Mouse (Mus musculus): Measurements from ENCODE around the gene Ppa1.
A peak's percentile ranks its signal among the peaks of the same experiment; 100 is the strongest.

Gene Ppa1

DNA sequence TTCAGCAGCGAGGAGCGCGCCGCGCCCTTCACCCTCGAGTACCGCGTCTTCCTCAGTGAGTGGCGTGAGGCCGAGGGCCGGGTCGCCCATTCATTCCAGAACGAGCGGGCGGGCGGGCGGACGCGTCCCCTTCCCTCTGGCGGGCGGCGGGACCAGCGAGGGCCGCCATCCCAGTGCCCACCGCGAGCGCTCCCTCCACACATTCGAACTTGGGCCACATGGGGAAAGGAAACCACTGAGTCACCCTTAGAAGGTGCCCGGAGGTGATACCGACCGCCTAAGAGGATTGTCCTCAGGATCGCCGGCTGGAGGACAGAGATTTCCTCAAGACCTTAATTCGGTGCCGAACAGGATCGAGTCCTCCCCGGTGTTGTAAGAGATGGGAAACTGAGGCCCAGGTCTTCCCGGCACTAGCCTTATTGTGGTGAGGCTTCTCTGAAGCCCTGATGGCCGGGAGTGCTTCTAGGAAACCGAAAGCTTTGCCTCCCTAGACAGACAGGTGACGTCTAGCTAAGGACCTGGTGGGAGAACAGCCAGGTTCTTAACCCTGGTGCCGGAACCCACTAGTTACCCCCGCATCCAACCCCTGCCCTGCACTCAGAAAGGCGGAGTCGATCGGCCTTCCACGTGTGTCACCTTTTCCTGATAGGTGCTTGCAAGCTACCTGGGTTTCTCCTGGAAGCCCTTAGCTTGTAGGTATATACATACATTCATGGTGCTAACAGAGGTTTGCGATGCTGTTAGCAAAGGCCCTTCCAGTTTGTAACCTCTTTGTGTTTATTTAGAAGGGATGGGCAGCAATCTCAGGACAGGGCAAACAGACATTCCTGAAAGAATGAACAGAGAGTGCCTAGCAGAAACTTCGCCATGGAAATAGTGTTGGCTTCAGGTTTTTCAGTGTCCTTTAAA is 639 bp downstream of the Ppa1 start:
- peak in 1 of 2 experiments; percentile 31 for DNase-seq

DNA sequence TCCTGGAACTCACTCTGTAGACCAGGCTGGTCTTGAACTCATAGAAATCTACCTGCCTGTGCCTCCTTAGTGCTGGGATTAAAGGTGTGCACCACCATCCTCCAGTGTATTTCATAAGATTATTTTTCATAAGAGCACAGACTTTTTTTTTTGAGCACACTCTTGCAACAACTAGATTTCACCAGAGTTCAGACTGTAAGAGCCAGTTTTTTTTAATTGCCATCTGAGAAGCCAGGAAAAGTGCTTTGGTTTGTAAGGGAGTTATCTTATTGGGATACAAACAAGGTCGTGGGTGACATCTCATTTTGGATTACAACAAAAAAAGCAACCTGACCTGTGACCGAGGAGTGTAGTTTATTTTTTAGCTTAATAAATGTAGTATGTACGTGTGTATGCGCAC is 5.8 kb downstream of the Ppa1 start:
- DNase-seq, result no peak

DNA sequence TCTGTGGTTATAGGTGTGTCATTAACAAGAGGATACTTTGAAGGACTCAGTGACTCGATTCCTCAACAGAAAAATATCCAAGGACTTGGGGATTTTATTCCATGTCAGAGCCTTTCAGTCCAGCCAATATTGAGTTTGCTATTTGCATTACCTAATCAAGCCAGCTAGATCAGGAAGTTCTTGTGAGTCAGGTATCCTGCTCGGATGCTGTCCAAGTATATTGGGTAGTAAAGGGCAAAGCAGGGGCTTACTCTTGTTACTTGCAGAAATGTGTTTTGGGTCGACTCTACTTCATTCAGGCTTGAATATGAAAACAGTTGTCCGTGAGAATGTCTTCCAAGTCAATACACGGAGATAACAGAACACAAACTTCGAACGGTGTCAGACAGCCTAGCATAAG is 6.3 kb downstream of the Ppa1 start:
- DNase-seq, result no peak

DNA sequence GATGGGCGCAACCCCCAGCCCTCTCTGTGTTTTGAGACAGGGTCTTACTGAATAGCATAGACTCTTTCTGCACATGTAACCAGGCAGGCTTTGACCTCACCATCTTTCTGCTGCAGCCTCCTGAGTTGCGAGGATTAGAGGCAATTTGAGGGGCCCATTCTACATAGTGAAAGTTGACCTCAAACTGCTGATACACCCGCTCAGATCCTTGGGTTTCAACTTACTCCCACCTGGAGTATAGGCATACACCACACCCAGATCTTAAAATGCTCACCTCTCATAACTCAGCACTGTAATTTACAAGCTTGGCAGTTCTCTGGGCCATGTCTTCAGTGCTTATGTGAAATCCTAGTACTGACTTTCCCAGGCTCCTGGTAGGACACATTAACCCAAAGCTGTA is 6.8 kb downstream of the Ppa1 start:
- DNase-seq, result no peak

DNA sequence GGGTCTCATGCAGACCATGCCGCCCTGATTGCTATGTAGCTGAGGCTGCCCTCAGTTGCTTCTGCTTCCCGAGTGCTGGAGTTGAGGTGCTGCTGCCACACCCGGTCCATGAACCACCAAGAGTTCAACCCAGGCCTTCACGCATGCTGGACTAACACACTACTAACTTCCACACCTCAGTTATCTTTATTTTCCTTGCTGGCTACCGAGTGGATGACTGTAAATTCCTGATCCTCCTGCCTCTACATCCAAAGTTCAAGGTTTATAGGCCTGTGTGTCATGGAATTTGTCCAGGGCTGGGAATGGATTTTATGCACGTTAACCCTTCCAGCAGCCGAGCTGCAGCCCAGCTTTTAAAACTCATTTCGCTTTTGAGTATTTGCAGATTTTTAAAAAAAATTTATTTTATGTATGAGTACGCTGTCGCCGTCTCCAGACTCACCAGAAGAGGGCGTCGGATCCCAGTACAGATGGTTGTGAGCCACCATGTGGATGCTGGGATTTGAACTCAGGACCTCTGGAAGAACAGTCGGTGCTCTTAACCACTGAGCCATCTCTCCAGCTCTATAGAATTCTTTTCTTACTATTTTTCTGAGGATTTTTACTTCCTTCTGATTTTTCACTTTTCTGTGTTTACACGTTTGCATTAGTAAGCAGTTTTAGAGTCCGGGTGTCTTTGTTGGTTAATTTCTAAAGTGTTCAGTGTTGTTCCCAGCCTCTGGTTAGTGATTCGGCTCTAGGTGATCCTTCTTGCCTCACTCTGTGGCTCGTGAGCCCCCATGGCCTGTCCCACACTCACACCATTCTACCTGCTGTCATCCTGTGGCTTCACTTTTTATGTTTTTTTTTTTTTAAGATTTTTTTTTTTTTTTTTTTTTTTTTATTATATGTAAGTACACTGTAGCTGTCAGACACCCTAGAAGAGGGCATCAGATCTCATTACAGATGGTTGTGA is 8.9 kb downstream of the Ppa1 start:
- DNase-seq, result no peak

DNA sequence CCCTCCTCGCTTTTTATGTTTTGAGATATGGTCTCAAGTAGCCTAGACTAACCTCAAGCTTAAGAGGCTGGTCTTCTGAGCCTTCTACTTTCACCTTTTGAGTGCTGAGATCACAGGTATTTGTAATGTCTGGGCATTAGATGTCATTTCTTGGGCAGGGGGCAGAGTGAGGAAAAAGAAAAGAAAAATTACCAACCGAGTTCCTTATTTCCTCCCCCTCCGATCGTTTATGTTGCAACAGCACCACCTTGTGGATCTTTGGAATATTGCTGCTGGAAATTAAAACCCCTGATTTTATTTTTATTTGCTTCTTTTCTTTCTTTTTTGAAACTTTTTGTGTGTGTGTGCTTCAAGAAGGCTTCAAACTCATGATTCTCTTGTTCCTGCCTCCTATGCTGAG is 9.6 kb downstream of the Ppa1 start:
- DNase-seq, result peak in 1 of 2 experiments; percentile 50

DNA sequence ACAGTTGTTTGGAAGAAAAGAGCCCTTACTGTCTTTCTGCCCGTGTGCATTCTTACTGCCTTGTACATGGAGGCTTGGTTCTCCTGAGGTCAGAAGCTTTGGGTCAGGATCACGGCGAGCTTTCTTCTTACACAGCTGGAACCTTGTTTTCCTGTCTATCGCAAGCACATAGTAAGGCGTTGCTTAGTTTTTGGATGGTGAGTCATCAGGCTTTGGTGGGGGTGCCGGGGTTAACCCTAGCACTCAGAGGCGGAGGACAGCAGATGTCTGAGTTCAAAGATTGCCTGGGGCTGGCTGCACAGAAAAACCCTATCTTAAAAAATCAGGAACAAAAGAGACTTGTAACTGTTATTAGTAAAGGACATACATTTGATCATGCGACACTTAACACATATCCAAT is 13.5 kb downstream of the Ppa1 start:
- DNase-seq, result no peak

DNA sequence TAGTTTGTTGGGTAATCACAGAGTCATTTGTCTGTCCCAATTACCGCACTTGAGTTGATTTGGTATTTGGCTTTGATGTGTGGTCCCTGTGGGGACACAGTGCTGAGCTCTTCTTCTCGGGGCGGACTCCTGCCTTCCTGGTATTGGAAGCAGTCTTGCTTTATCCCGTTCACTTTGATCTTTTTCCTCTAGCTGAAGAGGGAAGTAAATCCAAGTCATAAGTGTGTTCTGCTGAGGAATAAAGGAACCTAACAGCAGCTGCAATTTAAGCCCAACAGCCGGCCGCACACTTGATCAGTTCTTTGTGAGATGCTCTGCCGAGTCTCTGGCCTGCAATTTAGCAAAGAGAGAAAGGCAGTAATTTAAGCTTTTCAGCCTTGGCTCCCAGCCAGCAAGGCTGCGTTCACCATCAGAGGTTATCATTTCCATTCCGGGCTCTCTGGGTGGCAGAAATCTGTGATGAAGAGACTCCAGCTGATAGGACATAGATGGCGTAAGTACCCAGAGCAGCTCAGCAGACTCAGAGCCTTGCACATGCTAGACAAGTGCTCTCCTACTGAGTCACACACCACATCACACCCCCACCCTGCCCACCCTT is 14.1 kb downstream of the Ppa1 start:
- DNase-seq, result no peak

DNA sequence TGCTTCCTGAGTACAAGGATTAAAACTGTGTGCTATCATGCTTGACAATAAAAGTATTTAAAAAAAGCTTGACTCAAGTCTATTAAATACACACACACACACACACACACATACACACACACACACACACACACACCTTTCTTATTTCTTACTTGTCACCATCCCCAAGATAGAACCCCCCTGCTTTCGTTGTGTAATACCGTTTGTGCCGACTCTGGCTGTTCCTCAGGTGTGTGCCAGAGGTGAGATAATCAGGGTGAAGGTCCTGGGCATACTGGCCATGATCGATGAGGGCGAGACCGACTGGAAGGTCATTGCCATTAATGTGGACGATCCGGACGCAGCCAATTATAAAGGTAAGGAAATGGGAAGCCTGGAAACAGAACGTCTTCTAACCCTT is 16.8 kb downstream of the Ppa1 start:
- no peak for DNase-seq

DNA sequence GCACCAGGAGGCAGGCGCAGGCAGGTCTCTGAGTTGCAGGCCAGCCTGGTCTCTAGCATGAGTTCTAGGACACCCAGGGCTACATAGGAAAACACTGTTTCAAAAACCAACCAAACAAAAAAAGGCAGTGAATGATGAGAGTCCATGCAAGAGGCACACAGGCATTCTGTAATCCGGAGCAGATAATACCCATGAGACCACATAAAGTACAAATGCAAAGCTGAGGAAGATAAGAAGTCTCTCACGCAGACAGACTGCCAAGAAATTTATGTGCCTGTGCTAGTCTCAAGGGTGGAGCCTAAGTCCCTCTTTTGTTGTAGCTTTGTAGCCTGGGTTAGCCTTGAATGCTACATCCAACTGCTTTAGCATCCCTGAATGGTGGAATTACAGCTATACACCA is 17.3 kb downstream of the Ppa1 start:
- no peak for DNase-seq

DNA sequence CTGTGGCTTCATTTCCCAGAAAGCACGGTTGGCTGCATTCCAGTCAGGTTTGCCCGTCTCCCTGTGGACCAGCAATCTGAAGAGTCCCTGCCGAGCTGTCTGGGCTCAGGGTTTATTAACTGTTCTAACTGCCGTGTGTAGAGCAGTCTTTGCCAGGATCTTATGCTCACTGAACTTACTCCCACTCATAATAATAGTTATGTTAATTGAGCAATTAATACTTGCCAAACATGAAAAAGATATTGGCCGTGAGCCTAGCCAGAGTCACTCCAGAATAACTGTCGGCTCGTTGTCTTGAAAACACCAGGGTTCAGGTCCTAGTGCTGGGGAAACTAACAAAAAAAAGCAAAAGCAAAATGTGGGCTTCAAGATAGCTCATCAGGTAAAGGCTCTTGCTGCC is 20.9 kb downstream of the Ppa1 start:
- DNase-seq, result no peak

DNA sequence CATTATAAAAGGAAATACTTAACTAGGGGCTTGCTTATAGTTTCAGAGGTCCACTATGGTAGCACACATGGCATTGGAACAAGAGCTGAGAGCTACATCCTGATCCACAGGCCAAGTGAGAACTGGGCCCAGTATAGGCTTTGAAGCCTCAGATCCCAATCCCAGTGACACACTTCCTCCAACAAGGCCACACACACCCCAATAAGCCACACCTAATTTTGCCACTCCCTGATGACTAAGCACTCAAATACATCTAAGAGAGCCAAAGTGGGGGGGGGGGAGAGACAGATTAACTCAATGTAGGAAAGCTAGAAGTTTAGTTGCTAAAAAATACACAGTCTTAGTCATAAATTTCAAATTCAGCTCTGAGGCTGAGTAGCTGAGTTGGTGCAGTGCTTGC is 21.5 kb downstream of the Ppa1 start:
- DNase-seq, result no peak

DNA sequence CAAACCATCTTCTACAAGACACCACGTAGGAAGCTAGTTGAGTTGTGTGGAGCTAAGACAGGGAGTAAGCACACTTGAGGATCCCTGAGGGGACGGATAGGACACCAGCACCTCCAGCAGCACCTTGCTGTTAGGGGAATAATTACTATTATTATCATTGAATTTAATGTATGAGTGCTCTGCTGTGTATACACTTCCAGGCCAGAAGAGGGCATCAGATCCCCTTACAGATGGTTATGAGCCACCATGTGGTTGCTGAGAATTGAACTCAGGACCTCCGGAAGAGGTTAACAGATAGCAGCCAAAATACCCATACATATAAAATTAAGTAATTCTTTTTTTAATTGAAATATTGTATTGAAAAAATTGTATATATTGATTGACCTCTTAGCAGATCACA is 22.4 kb downstream of the Ppa1 start:
- no peak for DNase-seq

DNA sequence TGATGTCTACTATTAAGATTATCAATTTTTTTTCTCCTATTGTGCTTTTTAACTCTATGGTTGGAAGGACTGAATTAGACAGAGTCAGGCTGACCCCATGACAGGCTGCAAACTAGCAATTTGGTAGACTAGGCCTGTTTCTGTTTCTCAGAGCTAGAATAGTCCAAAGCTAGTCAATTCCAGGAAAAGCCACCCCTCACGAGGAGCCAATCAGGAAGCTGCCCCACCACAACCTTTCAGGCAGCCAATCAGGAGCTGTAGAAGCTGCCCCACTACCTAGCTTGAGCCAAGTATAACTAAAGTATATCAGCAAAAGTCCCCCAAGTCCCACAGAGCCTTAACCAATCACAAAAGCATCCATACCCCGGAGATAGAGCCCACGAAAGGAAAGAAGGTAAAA is 27.6 kb downstream of the Ppa1 start:
- no peak for DNase-seq

DNA sequence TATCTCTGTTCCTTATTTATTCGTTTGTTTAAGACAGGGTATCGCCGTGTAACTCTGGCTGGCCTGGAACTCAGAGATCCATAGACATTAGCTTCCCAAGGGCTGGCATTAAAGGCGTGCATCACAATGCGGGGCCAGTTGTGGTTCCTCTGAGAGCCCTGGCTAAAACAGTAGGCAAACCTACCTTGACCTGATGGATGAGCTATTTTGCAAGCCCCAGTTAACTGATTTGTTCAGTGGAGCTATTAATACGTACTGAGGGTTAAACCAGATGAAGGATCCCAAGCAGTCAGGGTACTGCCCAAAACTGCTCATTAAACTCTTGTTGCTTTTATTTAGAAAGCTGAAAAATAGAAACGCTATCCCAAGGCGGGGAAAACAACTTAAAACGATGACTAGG is 31.2 kb downstream of the Ppa1 start:
- no peak for DNase-seq

DNA sequence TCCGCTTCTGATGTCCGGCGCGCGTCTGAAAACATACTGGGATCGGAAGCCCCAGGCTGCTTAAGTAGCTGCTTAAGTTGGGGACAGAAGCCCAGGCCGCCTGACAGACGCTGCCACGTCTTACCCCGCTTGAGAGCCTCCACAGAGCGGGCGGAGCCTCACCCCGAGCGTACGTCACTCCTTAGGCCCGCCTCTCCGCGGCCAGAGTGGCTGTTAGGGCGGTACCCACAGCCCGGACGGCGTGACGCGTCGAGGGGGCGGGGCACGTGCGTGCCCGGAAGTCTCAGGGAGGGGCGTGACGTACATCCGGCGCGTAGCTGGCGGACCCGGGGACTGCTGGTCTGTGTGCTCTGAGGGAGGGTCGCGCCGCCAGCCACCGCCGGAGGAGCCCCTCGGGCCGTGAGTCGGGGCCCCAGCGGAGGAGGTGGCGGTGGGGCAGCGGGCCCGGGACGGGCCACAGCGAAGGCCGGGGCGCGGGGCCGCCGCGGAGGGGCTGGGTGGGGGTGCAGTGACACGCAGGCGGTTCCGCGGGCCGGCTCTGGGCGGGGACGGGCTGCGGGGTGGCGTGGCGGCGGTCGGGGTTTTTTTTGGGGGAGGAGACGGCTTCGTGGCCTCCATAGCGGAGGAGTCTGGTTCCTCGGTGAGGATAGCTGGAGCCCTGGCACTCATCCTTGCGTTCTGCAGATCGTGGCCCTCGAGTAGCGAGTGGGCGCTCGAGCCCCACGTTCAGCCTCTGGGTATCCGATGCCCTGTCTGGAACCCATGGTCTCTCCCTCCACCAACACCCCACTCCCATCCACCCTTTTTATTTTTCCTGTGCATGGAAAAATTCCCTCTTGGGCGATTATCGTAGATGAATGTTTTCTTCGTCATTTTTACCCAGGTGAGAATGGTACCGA is 31.9 kb downstream of the Ppa1 start, which contains the start of gene Sar1a:
Sar1a (plus strand) TSS at position 285 of the 899 bp plus-strand sequence.
- DNase-seq, result peak; percentile 98 to 99

DNA sequence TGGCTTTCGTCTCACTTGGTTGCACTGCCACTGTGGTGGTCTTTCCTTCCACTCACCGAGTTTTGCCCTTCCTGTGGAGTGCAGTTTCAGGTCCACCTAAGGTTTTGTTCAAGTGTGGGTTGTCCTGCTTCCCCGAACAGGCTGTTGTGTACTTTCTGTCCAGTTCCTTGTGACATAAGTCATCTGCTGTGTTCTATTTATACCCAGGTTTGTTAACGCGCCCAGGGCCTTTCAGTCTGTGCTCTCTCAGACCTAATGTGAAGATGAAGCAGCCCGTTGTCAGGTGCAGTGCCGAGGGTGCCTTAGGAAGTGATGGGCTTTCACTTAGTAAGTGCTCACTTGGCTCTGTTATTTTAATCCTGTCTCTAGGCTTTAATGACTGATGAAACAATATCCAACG is 41.1 kb downstream of the Ppa1 start:
- DNase-seq, result no peak

DNA sequence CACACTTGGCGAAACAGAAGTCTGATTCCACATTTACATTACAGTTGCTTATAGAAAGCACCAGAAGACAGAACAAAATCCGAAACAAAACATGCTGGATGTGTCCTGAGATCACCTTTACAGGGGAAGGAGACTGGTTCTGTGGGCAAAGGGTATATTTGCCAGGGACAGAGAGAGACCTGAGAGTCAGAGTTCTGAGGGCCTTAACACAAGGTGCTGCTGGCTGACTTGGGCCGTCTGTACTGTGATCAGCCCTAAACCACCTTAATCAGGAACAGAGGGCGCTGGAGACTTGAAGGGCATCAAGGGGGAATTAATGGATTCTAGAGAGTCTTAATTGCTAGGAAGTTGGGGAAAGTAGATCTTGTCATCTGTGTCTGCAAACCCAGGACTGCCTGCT is 45.2 kb downstream of the Ppa1 start:
- no peak for DNase-seq

DNA sequence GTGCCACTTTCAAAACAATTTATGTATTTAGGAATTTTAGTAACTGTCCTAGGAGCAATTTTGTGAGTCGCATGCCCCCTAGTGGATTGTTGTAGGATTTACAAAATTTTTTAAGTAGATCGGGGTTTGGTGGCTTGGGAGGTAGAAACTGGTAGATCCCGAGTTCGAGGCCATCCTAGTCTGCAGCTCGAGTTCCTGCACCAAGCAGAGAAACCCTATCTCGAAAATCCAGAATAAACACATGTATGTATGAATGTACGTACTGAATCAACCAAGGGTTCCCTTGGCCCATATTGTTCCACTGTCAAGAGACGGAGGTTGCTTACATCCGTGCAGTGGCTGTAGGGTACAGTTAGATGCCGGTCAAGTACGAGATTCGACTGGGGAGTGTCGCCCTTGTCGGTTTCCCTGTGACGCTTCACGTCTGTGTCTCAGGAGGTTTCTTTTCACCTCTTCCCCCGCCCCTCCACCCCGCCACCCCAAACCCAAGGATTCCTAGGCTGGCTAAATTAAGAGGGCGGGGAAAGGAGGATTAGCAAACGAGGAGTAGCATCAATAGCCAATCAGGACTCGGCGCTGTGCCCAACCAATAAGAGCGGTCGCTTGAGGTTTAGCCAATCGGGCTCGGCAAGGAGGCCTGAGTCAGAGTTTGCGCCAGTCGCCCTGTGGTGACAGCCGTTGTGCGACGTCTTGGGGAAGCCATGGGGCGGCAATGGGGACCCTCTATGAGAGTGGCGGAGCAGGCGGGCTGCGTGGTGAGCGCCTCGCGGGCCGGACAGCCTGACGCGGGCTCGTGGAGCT is 46.7 kb downstream of the Ppa1 start, which contains the start of gene Tysnd1:
Tysnd1 (plus strand) TSS at position 645 of the 801 bp plus-strand sequence.
- DNase-seq, result peak; percentile 98 to 99

DNA sequence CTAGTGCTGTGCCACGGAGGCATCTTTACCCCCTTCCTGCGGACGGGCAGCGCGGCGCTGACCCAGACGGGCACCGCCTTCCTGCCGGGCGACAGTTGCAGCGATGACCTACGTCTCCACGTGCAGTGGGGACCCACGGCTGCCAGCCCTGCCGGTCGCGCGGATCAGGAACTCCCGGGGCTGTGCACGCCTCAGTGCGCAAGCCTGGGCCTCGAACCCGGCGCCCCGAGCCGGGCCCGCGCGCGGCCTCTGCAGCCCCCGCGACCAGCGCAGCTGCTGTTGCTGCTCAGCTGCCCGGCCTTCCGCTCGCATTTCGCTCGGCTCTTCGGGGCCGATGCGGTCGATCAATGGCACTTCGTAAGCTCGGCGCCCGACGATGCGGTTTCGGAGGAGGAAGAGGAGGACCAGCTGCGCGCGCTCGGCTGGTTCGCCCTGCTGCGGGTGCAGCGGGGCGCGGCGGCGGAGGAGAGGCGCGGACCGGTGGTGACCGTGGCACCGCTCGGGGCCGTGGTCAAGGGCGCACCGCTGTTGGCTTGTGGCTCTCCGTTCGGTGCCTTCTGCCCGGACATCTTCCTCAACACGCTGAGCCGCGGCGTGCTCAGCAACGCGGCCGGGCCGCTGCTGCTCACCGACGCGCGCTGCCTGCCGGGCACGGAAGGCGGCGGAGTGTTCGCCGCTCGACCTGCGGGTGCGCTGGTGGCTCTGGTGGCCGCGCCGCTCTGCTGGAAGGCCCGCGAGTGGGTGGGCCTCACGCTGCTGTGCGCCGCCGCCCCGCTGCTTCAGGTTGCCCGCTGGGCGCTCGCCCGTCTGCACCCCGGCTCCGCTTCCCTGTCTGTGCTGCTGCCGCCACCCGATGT is 47.6 kb downstream of the Ppa1 start:
- DNase-seq, result peak; percentile 23 to 44

DNA sequence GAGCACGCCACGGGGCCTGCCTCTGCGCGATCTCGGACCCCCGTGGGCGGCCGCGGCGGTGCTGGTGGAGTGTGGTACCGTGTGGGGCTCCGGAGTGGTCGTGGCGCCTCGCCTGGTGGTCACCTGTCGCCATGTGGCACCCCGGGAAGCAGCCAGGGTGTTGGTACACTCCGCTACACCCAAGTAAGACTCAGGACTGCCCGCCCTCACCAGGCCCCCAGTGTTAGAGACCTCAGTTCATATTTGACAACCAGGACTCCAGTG is 48.1 kb downstream of the Ppa1 start:
- no peak for DNase-seq
